Mouse (Mus musculus) testis, adult 2 months (tissue): ENCODE measurements around the gene Tmem95.

Experiments
- CTCF ChIP-seq: fragments of 200-500 bp; IDR thresholded peaks from 2 replicates; pipeline ENCODE4 v1.5.1; 2012; ENCODE audit warnings: low read depth, mild to moderate bottlenecking, inconsistent platforms, low read length, moderate library complexity; ENCODE audit not compliant: control insufficient read depth, insufficient read depth, insufficient replicate concordance
- POLR2A ChIP-seq: fragments of 200-500 bp; IDR thresholded peaks from 2 replicates; pipeline ENCODE4 v1.6.1; 2012; ENCODE audit warnings: low read depth, mild to moderate bottlenecking, inconsistent platforms, low read length, moderate library complexity; ENCODE audit not compliant: control insufficient read depth

- TF ChIP-seq CTCF (no peak), POLR2A (no peak)
Measured at GRCm38 (mm10) chr11:69872451-69872850, 5.4 kb downstream of the Tmem95 start.
